Mouse (Mus musculus): ENCODE results near the gene Lrriq4. TPM values are rescaled to one million over a fixed set of nuclear protein-coding genes. Genes with fewer than 3 reads are reported as not detected.

The Lrriq4 gene
- 0.20 TPM in 1 of 2 replicates, not detected in the other for polyA plus RNA-seq (2015; fragmentation: Nextera tagmentation; extraction: Ambion mirVana)

GRCm38 (mm10) chr3:30644207-30644606, at the start of gene Lrriq4:
TSS of gene Lrriq4 (plus strand) at chr3:30644507.

GRCm38 (mm10) chr3:30599711-30600545, 44.4 kb upstream of the Lrriq4 start, which contains the start of gene Actrt3:
TSS of gene Actrt3 (minus strand) at chr3:30599939.

GRCm38 (mm10) chr3:30602065-30602739, 42.1 kb upstream of the Lrriq4 start, which contains the start of gene Mynn:
TSS of gene Mynn (plus strand) at chr3:30602065.

GRCm38 (mm10) chr3:30647440-30648090, 3.3 kb downstream of the Lrriq4 start, which contains the start of gene Lrrc34:
TSS of gene Lrrc34 (minus strand) at chr3:30647869.

GRCm38 (mm10) chr3:30699711-30700505, 55.6 kb downstream of the Lrriq4 start, which contains the start of gene Lrrc31:
TSS of gene Lrrc31 (minus strand) at chr3:30699843.

Other genes starting within 250 kb of the Lrriq4 start
- 2.1 and 3.3 TPM in 2 replicates for gene Mecom, start 96.5 kb upstream of the Lrriq4 start, polyA plus RNA-seq (2015; fragmentation: Nextera tagmentation; extraction: Ambion mirVana)
- gene Actrt3, start 44.6 kb upstream of the Lrriq4 start, polyA plus RNA-seq (2015; fragmentation: Nextera tagmentation; extraction: Ambion mirVana) = 1.2 and 1.5 TPM in 2 replicates
- gene Mynn, start 42.4 kb upstream of the Lrriq4 start, polyA plus RNA-seq (2015; fragmentation: Nextera tagmentation; extraction: Ambion mirVana) = 16.8 and 17.8 TPM in 2 replicates
- gene Lrrc34, start 3.4 kb downstream of the Lrriq4 start, polyA plus RNA-seq (2015; fragmentation: Nextera tagmentation; extraction: Ambion mirVana) = 0.95 and 1.0 TPM in 2 replicates
- gene Lrrc31, start 55.3 kb downstream of the Lrriq4 start, polyA plus RNA-seq (2015; fragmentation: Nextera tagmentation; extraction: Ambion mirVana) = not detected in 2 replicates
- gene Samd7, start 101.8 kb downstream of the Lrriq4 start, polyA plus RNA-seq (2015; fragmentation: Nextera tagmentation; extraction: Ambion mirVana) = 0.05 TPM in 1 of 2 replicates, not detected in the other
- 120 and 147 TPM in 2 replicates for gene Sec62, start 148.4 kb downstream of the Lrriq4 start, polyA plus RNA-seq (2015; fragmentation: Nextera tagmentation; extraction: Ambion mirVana)
- 2.3 and 2.6 TPM in 2 replicates for gene Gpr160, start 211.4 kb downstream of the Lrriq4 start, polyA plus RNA-seq (2015; fragmentation: Nextera tagmentation; extraction: Ambion mirVana)

Data from neural tube, postnatal 0 days (tissue).